8 mouse cellular contexts compared by ENCODE assay signal in genomic region chr5:24360792-24361454, GRCm38 (mm10). TPM values are rescaled to one million over a fixed set of nuclear protein-coding genes. Genes with fewer than 3 reads are reported as not detected.
DNase-seq lines count a peak whose midpoint lies in the region; ATAC-seq and TF ChIP-seq lines count a peak whose summit lies in the region.

No protein-coding gene starts in this region.

- ATAC-seq in cerebellum, adult (ENCODE audit: insufficient number of reproducible peaks, low FRiP score, low TSS enrichment), result peak; percentile 69
- ATAC-seq in forebrain, embryonic 16.5 days, result peak; percentile 70

- no peak overlapping the region for H3K4me2 ChIP-seq in forebrain, embryonic 16.5 days (ENCODE audit: low read length)

- H3K4me1 ChIP-seq in forebrain, embryonic 16.5 days (replicated peaks; ENCODE audit: control insufficient read depth, insufficient read depth, low read length), result no peaks in the 10 kb centered on the region
- H3K4me1 ChIP-seq in lung, adult 2 months (ENCODE audit: control insufficient read depth, insufficient read depth, low read length), result no peaks in the 10 kb centered on the region
- H3K4me1 ChIP-seq in olfactory bulb, adult 2 months (ENCODE audit: control insufficient read depth, insufficient read depth, low read length), result peaks cover 13% of the 10 kb centered on the region

- TF ChIP-seq POLR2A in lung, adult 2 months (IDR thresholded peaks at IDR 0.05; ENCODE audit: borderline replicate concordance, extremely low read depth, low read depth, low read length), result no peak
- no peak for TF ChIP-seq POLR2A in olfactory bulb, adult 2 months (IDR thresholded peaks at IDR 0.05; ENCODE audit: insufficient read depth, low read depth, low read length)

- no peak overlapping the region for H3K9ac ChIP-seq in forebrain, embryonic 16.5 days (replicated peaks; ENCODE audit: low read depth, low read length)

- intact Hi-C loops in heart, postnatal 36 days (cut with DNase I), result loop anchor here (1.0 to 10.0 kb wide), 3 partner anchors 32 to 196 kb away; partner anchors contain the start of genes Abcb8, Atg9b and Nupl2

- TF ChIP-seq CTCF in lung, adult 2 months (IDR thresholded peaks at IDR 0.05; ENCODE audit: insufficient read depth, low read length), result peak; percentile 91
- TF ChIP-seq CTCF in olfactory bulb, adult 2 months (IDR thresholded peaks at IDR 0.05; ENCODE audit: insufficient read depth, low read depth, low read length), result peak; percentile 69

- no peaks in the 10 kb centered on the region for H3K27me3 ChIP-seq in forebrain, embryonic 16.5 days (replicated peaks; ENCODE audit: control insufficient read depth, insufficient read depth, low read length)

- H3K27ac ChIP-seq in forebrain, embryonic 16.5 days (ENCODE audit: low read length), result no peak overlapping the region
- peak overlapping the region; percentile 23; the same call in 1 of the 2 replicates for H3K27ac ChIP-seq in olfactory bulb, adult 2 months (ENCODE audit: insufficient read depth, low read depth, low read length)

- WGBS in forebrain, embryonic 16.5 days, result 0% methylated on average over 7 of the region's 7 CpGs
- under 1% methylated on average over 7 of the region's 7 CpGs for WGBS in lung, adult 2 months
- 0% methylated on average over 7 of the region's 7 CpGs for WGBS in olfactory bulb, adult 2 months

- H3K9me3 ChIP-seq in forebrain, embryonic 16.5 days (ENCODE audit: control insufficient read depth, low read length), result no peaks in the 10 kb centered on the region

- no peaks in the 10 kb centered on the region for H3K36me3 ChIP-seq in forebrain, embryonic 16.5 days (ENCODE audit: control insufficient read depth, insufficient read depth)

- H3K4me3 ChIP-seq in forebrain, embryonic 16.5 days (replicated peaks; ENCODE audit: low read length), result no peak overlapping the region
- no peak overlapping the region for H3K4me3 ChIP-seq in lung, adult 2 months (replicated peaks; ENCODE audit: extremely low read depth, low read depth, low read length)
- no peak overlapping the region for H3K4me3 ChIP-seq in olfactory bulb, adult 2 months (ENCODE audit: insufficient read depth, low read depth, low read length)

- DNase-seq in ES-CJ7 (ENCODE audit: low read depth, low spot score), result peak; percentile 92
- peak; percentile 87 to 90 for DNase-seq in heart, postnatal 36 days
- DNase-seq in layer of hippocampus, adult 18-20 months (ENCODE audit: low spot score in 2 of 2), result peak; percentile 72 to 88
- peak; percentile 79 for DNase-seq in lung, adult 2 months
- DNase-seq in thymus, postnatal 0 days (ENCODE audit: low spot score), result peak; percentile 90

RNA-seq across cellular contexts. Expression of gene Nos3, which starts 3.7 kb away (rescaled TPM):
- 7.5 and 9.9 TPM in 2 replicates for polyA plus RNA-seq in forebrain, embryonic 16.5 days (2015; fragmentation: Nextera tagmentation; extraction: Ambion mirVana)
- total RNA-seq in heart, postnatal 36 days (2021), result 10 to 100 TPM; 23.7 to 26.2 TPM
- total RNA-seq in layer of hippocampus, adult 18-20 months (2021), result 1 to 10 TPM; 6.8 to 7.0 TPM
- 21.0 and 28.2 TPM in 2 replicates for polyA plus RNA-seq in lung, adult 2 months (2012; rRNA removed)
- polyA plus RNA-seq in olfactory bulb, adult 2 months (2012; ENCODE audit: insufficient read depth, insufficient read length, low replicate concordance, missing spikeins), result not detected in 2 replicates
- 1.5 and 1.7 TPM in 2 replicates for polyA plus RNA-seq in thymus, postnatal 0 days (2015; fragmentation: Nextera tagmentation; extraction: Ambion mirVana)

RNA-seq across cellular contexts. Expression of gene Kcnh2, which starts 9.5 kb away (rescaled TPM):
- 4.7 and 6.2 TPM in 2 replicates for polyA plus RNA-seq in forebrain, embryonic 16.5 days (2015; fragmentation: Nextera tagmentation; extraction: Ambion mirVana)
- total RNA-seq in heart, postnatal 36 days (2021), result 10 to 100 TPM; 56.3 to 72.6 TPM
- 10 to 100 TPM; 23.0 to 26.8 TPM for total RNA-seq in layer of hippocampus, adult 18-20 months (2021)
- 29.5 and 37.1 TPM in 2 replicates for polyA plus RNA-seq in lung, adult 2 months (2012; rRNA removed)
- not detected in 2 replicates for polyA plus RNA-seq in olfactory bulb, adult 2 months (2012; ENCODE audit: insufficient read depth, insufficient read length, low replicate concordance, missing spikeins)
- 5.3 and 7.2 TPM in 2 replicates for polyA plus RNA-seq in thymus, postnatal 0 days (2015; fragmentation: Nextera tagmentation; extraction: Ambion mirVana)

RNA-seq across cellular contexts. Expression of gene Atg9b, which starts 31.0 kb away (rescaled TPM):
- polyA plus RNA-seq in forebrain, embryonic 16.5 days (2015; fragmentation: Nextera tagmentation; extraction: Ambion mirVana), result 1.8 and 1.9 TPM in 2 replicates
- under 1 TPM; 0.27 to 0.75 TPM for total RNA-seq in heart, postnatal 36 days (2021)
- total RNA-seq in layer of hippocampus, adult 18-20 months (2021), result 1 to 10 TPM; 3.0 to 3.7 TPM
- 2.0 and 9.7 TPM in 2 replicates for polyA plus RNA-seq in lung, adult 2 months (2012; rRNA removed)
- not detected in 2 replicates for polyA plus RNA-seq in olfactory bulb, adult 2 months (2012; ENCODE audit: insufficient read depth, insufficient read length, low replicate concordance, missing spikeins)
- polyA plus RNA-seq in thymus, postnatal 0 days (2015; fragmentation: Nextera tagmentation; extraction: Ambion mirVana), result 2.0 and 3.0 TPM in 2 replicates

RNA-seq across cellular contexts. Expression of gene Abcb8, which starts 32.5 kb away (rescaled TPM):
- 46.1 and 58.1 TPM in 2 replicates for polyA plus RNA-seq in forebrain, embryonic 16.5 days (2015; fragmentation: Nextera tagmentation; extraction: Ambion mirVana)
- 10 to 100 TPM; 83.7 to 84.9 TPM for total RNA-seq in heart, postnatal 36 days (2021)
- 10 to 100 TPM; 57.0 to 60.1 TPM for total RNA-seq in layer of hippocampus, adult 18-20 months (2021)
- 36.0 and 38.5 TPM in 2 replicates for polyA plus RNA-seq in lung, adult 2 months (2012; rRNA removed)
- not detected in 2 replicates for polyA plus RNA-seq in olfactory bulb, adult 2 months (2012; ENCODE audit: insufficient read depth, insufficient read length, low replicate concordance, missing spikeins)
- 32.6 and 33.9 TPM in 2 replicates for polyA plus RNA-seq in thymus, postnatal 0 days (2015; fragmentation: Nextera tagmentation; extraction: Ambion mirVana)

RNA-seq across cellular contexts. Expression of gene Asic3, which starts 52.3 kb away (rescaled TPM):
- polyA plus RNA-seq in forebrain, embryonic 16.5 days (2015; fragmentation: Nextera tagmentation; extraction: Ambion mirVana), result 0.14 and 0.36 TPM in 2 replicates
- not detected for total RNA-seq in heart, postnatal 36 days (2021)
- total RNA-seq in layer of hippocampus, adult 18-20 months (2021), result under 1 TPM; 0.27 to 0.53 TPM
- 0.15 and 0.50 TPM in 2 replicates for polyA plus RNA-seq in lung, adult 2 months (2012; rRNA removed)
- not detected in 2 replicates for polyA plus RNA-seq in olfactory bulb, adult 2 months (2012; ENCODE audit: insufficient read depth, insufficient read length, low replicate concordance, missing spikeins)
- polyA plus RNA-seq in thymus, postnatal 0 days (2015; fragmentation: Nextera tagmentation; extraction: Ambion mirVana), result 0.34 and 0.54 TPM in 2 replicates
